Mouse (Mus musculus) ES-CJ7 (cell line): ENCODE data around the gene Top2a.

Experiments used
- DNase-seq: peaks from one replicate; pipeline ENCODE4 v3.0.0; 2011; ENCODE audit warnings: low read depth, low spot score

The Top2a gene

GRCm38 (mm10) chr11:98983551-98983950 is 40.4 kb downstream of the Top2a start:
- DNase-seq: no peak

- DNase-seq: peak; percentile 48
Measured at GRCm38 (mm10) chr11:98982773-98983133, 41.2 kb downstream of the Top2a start, which contains the start of gene Gjd3. Gene Gjd3 (minus strand): TSS chr11:98983016.

GRCm38 (mm10) chr11:98981997-98982772 is 41.8 kb downstream of the Top2a start:
- DNase-seq: peak; percentile 80

GRCm38 (mm10) chr11:98981289-98981996 is 42.5 kb downstream of the Top2a start:
- no peak for DNase-seq

- no peak for DNase-seq
Measured at GRCm38 (mm10) chr11:98979356-98979755, 44.6 kb downstream of the Top2a start.

GRCm38 (mm10) chr11:98978526-98979148 is 45.4 kb downstream of the Top2a start:
- DNase-seq: no peak

GRCm38 (mm10) chr11:98974871-98975719 is 48.9 kb downstream of the Top2a start:
- peak; percentile 84 for DNase-seq

GRCm38 (mm10) chr11:98974213-98974612 is 49.8 kb downstream of the Top2a start:
- no peak for DNase-seq

- DNase-seq: no peak
Measured at GRCm38 (mm10) chr11:98973584-98973983, 50.4 kb downstream of the Top2a start.

GRCm38 (mm10) chr11:98972801-98973360 is 51.1 kb downstream of the Top2a start:
- DNase-seq: no peak

GRCm38 (mm10) chr11:98972215-98972614 is 51.8 kb downstream of the Top2a start:
- DNase-seq: peak; percentile 81

- no peak for DNase-seq
Measured at GRCm38 (mm10) chr11:98971316-98972031, 52.5 kb downstream of the Top2a start.

- DNase-seq: no peak
Measured at GRCm38 (mm10) chr11:98970191-98970925, 53.6 kb downstream of the Top2a start.

GRCm38 (mm10) chr11:98969496-98969927 is 54.5 kb downstream of the Top2a start:
- no peak for DNase-seq

GRCm38 (mm10) chr11:98968716-98969495 is 55.1 kb downstream of the Top2a start:
- no peak for DNase-seq

GRCm38 (mm10) chr11:98968079-98968478 is 55.9 kb downstream of the Top2a start:
- no peak for DNase-seq

- DNase-seq: no peak
Measured at GRCm38 (mm10) chr11:98966499-98967141, 57.4 kb downstream of the Top2a start.

GRCm38 (mm10) chr11:98965416-98966077 is 58.4 kb downstream of the Top2a start:
- no peak for DNase-seq
